Mouse (Mus musculus): ENCODE measurements around the gene Rnf123.

Gene Rnf123

DNA sequence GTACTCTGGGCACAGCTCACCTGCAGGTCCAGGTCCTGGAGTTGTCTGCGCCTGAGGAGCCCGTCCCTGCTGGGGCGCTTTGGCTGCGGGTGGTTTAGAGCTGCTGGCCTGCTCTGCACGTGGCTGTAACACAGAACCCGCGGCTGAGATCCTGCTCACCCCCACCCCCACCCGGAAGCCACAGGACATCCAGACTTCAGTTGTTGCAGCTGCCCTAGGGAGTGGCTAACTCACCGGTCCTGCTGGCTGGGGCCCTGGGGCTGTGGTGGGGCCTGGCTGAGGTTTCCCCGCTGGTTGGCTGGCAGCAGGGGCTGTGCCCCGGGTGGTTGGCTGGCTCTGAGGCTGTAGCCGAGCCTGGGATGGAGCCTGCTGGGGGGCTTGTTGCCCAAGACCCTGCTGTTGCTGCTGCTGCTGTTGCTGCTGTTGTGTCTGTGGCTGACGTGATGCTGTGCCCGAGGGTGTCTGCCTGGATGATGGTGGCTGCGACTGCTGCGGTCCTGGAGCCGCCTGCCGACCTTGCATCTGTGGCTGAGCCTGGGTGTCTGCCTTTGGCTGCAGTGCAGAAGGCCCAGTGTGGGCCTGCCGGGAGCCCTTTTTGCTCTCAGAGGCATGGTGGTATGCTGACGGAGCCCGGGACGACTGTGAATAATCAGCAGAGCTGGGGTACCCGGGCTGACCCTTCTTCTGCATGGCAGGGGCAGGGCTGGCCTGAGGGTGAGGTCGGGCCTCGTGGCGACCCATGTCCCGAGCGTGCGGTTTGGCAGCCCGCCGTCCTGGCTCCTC is 21.8 kb upstream of the Rnf123 start:
- DNase-seq (ENCODE audit: low read depth, low spot score), result no peak

DNA sequence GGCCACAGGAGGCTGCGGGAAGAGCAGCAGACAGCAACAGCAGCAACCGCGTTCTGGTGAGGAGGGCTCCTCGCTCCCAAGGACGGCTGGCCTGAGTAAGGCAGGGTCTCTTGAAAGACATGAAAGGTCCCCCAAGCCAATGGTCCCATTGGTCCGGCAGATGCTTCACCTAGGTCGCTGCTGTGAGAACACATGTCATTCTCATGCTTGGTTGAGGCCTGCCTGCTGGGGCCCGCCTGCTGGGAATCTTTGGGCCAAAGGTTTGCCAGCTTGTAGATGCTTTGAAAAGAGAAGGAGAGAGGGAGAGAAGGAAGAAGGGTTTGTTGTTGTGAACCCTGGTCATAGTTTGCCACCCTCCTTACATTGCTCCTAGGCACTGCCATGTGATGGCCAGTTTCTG is 16.5 kb upstream of the Rnf123 start:
- no peak for DNase-seq (ENCODE audit: low read depth, low spot score)

DNA sequence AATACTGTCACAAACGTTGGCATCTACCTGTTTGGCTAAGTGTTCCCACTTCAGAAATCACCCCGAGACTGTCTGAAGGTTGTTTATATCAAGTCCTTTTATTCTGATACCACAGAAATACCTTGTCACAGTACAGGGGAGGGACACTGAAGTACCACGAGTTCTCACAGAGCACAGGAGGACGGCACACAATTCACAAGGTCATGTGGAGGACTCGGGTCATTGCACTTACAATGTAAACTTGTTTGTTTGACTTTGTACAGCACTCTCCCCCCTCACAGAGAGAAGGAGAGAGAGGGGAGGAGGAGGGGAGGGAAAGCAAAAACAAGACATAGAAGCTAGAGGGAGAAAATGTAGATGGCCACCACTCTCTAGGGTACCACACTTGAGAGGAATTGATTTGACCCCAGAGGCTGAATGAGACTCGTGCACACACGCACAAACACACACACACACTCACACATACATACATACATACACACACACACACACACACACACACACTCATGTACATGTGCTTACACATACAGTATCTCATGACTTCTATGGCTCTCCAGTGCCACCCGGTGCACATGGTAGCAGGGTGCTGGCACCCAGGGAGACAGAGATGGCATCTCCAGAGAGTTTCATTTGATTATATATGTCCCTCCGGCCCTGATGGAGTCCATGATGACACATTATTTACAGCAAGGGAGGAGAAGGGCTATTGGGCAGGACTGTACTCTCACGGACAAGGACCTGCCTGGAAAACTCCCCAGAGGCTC is 13.0 kb upstream of the Rnf123 start:
- no peak for DNase-seq (ENCODE audit: low read depth, low spot score)

DNA sequence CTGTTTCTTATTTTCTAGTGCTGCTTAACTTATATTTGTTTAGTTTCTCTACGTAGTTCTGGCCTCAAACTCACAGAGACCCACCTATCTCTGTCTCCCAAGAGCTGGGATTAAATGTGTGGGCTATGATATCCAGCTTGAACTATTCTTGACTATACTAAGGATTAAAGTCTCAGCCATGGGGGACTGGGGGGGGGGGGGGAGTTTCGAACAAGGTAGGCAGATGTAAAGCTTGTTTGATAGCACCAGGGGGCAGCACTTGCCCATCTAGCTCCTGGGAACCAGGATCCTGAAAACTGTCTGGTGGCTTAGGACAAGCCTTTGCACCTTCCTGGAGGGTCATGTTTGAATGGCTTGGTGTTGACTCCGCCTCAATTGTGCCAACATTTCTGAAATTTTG is 12.4 kb upstream of the Rnf123 start:
- DNase-seq (ENCODE audit: low read depth, low spot score), result peak; percentile 76

DNA sequence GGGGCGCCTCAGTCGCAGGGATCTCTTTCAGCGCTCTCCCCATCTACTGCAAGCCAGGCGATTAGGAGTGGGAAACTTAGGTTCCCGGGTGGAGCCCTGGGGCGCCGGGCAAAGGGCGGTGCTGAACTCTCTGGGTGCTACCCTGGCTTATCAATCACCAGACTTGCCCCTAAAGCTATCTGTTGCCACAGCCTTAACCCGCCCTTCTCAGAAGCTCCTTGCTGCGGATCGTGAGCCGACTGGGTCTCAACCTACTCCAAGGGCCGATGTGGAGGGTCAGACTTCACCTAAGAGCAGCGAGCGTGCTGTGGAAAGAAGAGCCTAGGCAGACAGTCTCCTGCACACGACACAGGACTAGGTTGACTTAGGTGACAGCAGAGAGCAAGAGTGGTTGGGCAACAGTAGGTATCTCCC is 11.9 kb upstream of the Rnf123 start:
- no peak for DNase-seq (ENCODE audit: low read depth, low spot score)

DNA sequence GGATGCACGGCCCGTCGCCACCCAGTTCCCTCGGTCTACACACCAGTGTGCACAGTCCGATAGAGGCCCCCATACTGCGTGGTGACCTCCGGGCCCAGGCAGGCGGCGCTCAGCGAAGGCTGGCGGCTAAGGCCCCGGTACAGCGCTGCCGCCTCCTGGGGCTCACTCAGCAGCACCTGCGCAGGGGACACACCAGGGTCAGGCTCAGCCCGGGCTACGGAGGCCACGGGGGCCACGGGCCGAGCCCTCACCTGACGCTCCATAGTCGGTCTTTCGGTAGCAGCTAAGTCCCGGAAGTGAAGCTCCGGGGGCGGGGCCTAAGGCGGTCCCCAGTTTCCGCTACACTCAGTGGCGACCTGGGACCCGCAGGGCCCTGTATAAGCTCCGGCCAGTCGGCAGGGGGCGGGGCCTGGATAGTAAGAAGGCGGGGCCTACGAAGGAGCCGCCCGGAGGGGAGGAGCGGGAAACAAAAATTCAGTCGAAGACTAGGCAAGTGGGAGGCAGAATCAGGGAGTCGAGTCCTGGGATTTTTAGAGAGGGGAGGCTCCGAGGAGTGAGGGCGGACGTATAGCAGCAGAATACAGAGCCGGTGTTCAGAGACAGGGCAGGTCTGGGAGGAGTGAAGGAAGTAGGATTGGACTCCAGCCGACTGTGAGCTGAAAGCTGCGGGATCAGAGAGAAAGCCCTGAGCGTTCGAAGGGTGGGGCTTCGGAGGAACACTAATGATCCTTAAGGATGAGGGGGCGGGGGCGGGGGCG is 11.2 kb upstream of the Rnf123 start, which contains the start of gene Apeh:
Gene Apeh (minus strand): TSS at position 423 of the 758 bp plus-strand sequence.
- DNase-seq (ENCODE audit: low read depth, low spot score), result peak; percentile 85

DNA sequence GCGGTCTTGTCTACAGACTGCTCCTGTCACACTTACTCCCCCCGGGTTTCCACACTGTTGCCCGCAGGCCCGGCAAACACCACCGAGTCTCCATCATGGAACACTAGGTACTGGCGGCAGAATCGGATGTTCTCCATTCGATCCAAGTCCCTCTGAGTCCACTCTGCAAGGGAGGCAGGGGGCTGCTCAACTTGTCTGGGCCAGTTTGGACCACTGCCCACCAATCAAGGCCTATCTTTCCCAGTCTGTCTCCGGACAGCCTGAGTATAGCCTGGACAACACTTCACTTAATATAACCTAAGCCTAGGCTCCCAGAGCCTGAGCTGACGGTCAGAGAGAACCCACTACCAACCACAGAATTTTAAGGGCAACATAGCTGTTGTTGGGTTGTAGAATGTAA is 10.4 kb upstream of the Rnf123 start:
- DNase-seq (ENCODE audit: low read depth, low spot score), result no peak

DNA sequence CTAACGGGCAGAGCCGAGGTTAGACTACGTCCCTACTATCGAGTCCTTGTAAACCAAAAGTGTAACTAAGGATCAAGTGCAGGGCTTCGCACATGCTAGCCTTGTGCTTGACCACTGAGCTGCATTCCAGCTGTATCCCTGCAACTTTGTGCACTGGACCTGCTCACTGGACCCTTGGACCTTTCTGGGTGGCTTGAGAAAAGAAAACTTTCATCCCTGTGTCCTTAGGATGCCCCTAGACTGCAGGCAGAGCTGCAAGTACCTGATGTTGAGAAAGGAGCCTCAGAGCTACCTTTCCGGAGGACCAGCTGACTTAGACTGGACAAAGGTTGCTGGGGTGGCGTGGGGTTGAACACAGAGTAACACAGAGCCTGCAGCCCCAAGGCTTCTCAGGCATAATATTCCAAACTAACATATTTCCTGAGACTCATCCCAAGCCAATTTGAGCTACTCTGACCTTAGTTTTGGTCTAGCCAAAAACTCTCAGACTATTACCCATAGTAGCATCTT is 7.5 kb upstream of the Rnf123 start:
- no peak for DNase-seq (ENCODE audit: low read depth, low spot score)

DNA sequence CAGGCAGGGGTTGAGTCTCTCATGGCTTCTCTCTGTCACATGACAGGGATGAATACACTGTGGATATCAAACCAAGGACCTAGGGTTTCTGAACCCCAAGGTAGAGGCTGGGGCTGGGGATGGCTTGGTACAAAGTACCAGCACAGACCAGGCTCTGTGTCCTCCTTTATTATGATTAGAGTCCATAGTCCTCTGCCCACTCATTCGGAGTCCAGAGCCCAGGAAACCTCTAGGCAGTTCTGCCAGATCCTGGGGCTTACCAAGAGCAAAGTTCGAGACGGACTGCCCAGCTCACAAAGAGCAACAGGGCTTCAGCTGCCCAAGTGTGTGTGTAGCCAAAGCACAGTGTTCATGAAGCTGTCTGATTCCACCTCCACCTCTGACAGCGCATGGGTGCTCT is 2.1 kb upstream of the Rnf123 start:
- DNase-seq (ENCODE audit: low read depth, low spot score), result no peak

DNA sequence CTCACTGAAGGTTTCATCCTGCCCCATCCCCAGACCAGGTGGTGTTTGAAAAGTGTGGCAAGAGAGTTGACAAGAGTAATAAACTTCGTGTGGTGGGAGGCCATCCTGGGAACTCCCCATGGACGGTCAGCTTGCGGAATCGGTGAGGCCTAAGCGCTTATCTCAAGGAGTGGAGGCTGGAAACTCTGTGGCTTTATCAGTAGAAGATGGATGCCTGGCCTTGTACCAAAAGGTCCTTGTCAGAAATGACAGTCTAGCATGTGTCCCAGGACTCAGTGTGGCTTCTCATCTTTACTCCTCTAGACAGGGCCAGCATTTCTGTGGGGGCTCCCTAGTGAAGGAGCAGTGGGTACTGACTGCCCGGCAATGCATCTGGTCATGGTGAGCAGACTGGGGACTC is 415 bp upstream of the Rnf123 start:
- DNase-seq (ENCODE audit: low read depth, low spot score), result no peak

DNA sequence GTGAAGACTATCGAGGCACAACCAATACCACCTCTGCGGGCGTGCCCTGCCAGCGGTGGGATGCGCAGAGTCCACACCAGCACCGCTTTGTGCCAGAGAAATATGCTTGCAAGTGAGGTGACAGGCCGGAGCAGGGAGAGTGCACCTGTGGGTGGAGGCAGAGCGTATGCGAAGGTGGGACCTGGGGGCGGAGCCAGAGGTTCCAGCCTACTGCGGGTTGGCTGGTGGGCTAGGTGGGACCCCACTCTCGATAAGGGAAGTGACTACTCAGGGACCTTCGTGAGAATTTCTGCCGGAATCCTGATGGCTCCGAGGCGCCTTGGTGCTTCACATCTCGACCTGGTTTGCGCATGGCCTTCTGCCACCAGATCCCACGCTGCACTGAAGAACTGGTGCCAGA is 597 bp downstream of the Rnf123 start:
- DNase-seq (ENCODE audit: low read depth, low spot score), result no peak

DNA sequence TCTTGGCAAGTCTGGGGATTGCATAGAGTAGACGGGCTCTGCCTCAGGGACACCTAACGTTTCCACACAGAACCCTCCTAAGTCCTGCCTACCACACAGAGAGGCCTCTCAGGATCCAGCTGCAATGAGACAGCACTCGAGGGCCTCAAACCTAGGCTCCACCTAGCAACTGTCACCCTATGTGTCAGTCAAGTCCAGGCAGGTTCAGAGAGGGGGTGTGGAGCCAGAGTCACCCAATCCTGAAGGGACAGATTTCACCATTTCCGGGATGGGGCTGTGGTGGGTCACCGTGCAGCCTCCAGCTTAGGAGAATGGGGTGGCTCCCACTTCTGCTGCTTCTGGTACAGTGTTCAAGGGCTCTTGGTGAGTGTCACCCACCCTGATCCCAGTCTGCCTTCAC is 3.0 kb downstream of the Rnf123 start, which contains the start of gene Mst1:
Gene Mst1 (plus strand): TSS at position 269 of the 400 bp plus-strand sequence.
- no peak for DNase-seq (ENCODE audit: low read depth, low spot score)

DNA sequence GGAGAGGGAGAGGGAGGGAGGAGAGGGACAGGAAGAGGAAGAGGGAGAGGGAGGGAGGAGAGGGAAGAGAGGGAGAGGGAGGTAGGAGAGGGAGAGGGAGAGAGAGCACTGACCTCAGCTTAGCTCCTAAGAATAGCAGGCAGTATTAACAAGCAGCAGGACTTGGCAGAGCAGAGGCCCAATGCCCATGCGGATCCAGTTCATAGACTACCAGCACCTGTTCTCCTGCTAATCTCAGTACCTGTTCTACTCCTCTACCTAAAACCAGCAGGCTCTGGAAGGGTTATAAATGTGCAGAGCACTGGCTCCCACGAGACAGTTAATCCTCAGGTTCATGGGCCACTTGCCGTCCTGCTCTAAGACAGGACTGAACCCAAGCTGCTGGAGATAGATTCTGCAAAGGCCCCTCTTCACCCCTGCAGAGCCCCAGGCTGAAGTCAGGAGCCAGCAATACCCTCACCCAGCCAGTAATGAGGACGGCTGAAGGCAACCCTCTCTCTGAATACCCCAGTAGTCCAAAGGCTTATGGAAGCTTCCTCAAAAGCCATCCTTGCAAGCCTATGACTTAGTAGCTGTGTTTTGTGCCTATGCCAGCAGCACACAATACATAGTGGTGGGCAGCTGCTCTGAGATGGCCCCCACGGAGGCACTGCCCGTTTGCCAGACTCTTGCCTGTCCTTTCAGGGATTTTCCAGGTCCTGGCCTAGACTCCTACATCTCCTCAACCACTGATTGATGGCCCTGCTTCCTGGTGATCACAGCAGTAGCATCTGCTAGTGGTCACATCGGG is 9.8 kb downstream of the Rnf123 start:
- peak; percentile 69 for DNase-seq (ENCODE audit: low read depth, low spot score)

DNA sequence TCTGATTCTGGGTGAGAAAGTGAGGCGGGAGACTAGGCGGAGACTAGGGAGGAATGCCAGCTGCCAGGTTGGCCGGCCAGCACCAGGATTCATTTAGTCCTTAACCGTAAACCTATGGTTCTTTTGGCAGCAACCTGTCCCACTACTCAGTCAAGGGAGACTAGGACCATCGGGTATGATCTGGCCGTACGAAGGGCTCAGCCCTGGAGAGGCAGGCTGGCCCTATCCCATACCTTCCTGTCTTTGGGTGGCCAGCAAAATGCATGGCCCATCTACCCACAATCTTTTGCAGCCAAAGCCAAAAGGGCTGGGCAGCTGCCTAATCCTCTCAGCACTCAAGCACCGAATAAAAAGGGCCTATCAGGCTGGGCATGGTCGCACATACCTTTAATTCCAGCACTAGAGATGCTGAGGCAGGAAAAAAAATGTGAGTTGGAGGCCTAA is 10.6 kb downstream of the Rnf123 start:
- no peak for DNase-seq (ENCODE audit: low read depth, low spot score)

DNA sequence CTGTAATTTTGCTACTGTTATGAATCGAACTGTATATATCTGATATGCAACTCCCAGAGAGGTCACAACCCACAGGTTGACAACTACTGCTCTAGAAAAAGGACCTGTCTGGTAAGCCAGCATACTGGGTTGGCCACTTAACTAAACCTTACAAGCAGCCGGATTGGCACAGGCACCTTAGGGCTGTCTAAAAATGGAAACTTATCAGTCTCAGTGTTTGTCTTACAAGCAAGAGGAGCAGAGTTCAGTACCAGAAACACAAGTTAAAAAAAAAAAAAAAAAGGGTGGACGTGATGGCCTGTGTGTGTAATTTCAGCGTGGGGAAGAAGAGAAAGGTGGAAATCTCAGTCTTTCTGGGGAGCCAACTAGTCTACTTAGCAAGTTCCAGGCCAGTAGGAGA is 11.3 kb downstream of the Rnf123 start:
- no peak for DNase-seq (ENCODE audit: low read depth, low spot score)

DNA sequence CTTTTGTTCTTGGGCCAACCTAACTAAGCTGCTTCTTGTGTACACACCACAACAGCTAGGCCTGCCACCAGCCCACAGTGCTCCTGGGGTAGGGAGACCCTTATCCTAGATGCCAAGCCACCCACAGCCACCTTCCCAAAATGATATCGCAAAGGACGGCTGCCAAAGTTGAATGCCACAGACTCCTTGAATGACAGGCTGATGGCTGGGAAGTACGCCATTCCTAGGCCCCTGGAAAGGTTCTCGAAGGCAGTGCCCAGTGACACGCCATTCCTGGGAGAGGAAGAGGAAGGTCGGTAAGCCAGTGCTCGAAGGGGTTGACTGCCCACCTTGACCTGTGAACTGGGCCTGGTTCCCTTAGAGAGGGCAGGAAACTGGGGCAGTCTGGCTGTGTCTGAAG is 13.6 kb downstream of the Rnf123 start:
- DNase-seq (ENCODE audit: low read depth, low spot score), result no peak

DNA sequence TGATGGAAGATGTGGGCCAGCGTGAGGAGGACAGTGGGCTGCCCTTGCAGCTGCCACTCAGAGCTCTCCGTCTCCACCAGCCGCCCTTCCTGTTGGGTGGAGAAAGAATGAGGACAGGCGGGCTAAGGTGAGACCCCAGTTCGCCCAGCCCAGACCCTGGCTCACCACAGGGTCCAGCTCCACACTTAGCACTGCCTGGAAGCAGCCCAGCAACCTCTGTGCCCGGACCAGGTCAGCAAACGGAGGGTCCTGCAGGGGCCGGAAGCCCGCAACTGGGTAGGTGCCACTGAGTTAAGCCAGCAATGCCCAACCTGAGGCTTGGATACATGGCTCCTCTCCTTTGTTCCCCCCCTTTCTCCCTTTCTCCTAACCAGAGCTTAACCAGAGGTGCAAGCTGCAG is 14.1 kb downstream of the Rnf123 start:
- no peak for DNase-seq (ENCODE audit: low read depth, low spot score)

DNA sequence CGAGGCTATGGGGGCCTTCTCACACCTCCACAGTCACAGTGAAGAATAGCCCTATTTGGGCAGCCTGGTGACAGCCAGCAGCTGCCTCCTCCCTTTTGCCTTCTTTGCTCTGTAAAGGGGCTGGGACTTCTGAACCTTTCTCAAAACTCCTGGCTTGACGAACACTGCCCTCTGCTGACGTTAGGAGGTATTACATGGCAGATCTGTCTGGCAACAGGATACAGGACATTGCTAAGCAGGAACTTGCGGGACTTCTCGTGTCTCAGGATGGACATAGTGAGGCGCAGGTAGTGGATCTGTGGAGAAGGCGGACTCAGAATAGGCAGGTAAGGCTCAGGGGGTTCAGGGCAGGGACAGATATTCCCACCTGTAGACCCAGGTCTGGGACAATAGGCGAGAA is 15.2 kb downstream of the Rnf123 start:
- peak; percentile 66 for DNase-seq (ENCODE audit: low read depth, low spot score)

DNA sequence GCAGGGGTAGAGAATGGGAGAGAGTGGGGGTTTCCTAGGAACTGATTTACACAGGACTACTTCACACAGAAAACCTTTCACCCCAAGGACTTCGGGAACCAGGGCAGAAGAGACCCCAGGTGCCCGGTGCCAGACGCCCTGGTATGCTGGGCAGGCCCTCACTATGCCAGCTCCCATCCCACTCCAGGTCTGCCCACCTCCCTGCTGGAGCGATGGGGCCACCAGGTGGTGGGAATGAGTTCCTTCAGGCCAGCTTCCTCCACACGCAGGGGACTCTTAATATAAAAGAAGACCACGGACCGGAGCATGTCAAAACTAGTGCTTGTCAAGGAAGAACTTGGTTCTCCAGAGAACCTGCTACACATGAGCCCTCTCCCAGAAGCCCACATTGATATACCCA is 15.9 kb downstream of the Rnf123 start:
- no peak for DNase-seq (ENCODE audit: low read depth, low spot score)

DNA sequence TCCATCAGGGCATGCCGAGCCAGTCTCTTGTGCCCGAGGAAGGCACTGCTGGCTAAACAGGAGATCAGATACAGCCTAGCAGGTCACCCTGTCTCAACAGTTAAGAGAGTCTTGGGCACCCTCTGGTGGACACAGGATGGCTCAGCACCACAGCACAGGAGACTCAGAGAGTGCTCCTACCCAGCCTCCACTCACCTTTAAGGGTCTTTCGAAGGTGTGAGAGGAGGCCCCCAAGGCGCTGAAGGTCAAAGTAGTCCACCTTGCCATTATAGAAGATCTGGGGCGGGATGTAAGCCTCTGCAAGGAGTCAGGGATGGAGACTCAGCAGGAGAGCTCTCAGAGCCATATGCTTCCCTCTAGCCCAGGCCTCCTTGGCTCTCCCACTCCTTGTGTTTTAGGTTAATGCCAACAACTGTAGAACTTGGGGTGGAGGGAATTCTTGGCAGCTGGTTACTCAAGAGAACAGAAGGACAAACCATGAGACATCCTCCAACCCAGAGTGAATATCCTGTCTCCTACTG is 17.6 kb downstream of the Rnf123 start:
- peak; percentile 57 for DNase-seq (ENCODE audit: low read depth, low spot score)

DNA sequence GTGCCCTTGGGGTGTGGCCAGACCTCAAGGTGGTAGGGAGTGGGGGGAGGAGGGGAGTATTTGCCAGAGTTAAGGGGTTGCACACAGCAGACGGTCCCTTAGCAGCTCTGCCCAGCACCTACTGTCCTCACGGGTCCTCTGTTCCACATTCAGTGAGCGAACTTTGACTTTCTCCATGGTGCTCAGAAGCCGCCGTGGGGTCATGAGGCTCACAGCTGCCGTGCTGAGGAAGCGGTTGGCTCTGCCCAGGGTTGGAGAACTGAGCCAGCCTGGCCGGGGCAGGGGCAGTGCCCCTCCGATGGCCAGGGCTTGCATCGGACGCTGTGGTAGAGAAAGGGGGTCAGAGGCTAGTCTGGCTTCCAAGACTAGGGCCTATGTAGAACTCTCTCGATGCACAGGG is 19.8 kb downstream of the Rnf123 start:
- DNase-seq (ENCODE audit: low read depth, low spot score), result no peak
